Mouse (Mus musculus) midbrain, embryonic 15.5 days (tissue): ENCODE measurements around the gene Mfsd2a. TPM values are rescaled to one million over a fixed set of nuclear protein-coding genes. Genes with fewer than 3 reads are reported as not detected.
"Not testable (repeated sequence)": the region's sequence is repeated elsewhere in the genome, so short reads cannot be mapped to it uniquely, and the experiment has no call there.

ENCODE experiments used
- ATAC-seq: fragments of 200-750 bp; cut with Nextera tagmentation; replicated peaks from 2 replicates; pipeline ENCODE4 v1.8.0; 2017; ENCODE audit warnings: moderate TSS enrichment
- H3K27ac ChIP-seq: fragments of 300-500 bp; sonication (generic); 2 replicates; pipeline ENCODE4 v1.5.1; 2015; ENCODE audit warnings: mild to moderate bottlenecking, inconsistent platforms
- H3K27me3 ChIP-seq: fragments of 300-500 bp; sonication (generic); replicated peaks from 2 replicates; pipeline ENCODE4 v1.6.1; 2015; ENCODE audit warnings: inconsistent platforms
- H3K36me3 ChIP-seq: fragments of 300-500 bp; sonication (generic); replicated peaks from 2 replicates; pipeline ENCODE4 v1.6.1; 2015; ENCODE audit warnings: inconsistent platforms
- H3K4me1 ChIP-seq: fragments of 300-500 bp; sonication (generic); 2 replicates; pipeline ENCODE4 v1.6.1; 2015; ENCODE audit warnings: inconsistent platforms
- H3K4me2 ChIP-seq: fragments of 300-500 bp; sonication (generic); 2 replicates; pipeline ENCODE4 v1.6.1; 2015; ENCODE audit warnings: inconsistent platforms, mild to moderate bottlenecking, moderate library complexity
- H3K4me3 ChIP-seq: fragments of 300-500 bp; sonication (generic); 2 replicates; pipeline ENCODE4 v1.5.1; 2015; ENCODE audit warnings: mild to moderate bottlenecking, inconsistent platforms
- H3K9ac ChIP-seq: fragments of 300-500 bp; sonication (generic); 2 replicates; pipeline ENCODE4 v1.6.1; 2015; ENCODE audit warnings: mild to moderate bottlenecking, inconsistent platforms
- H3K9me3 ChIP-seq: fragments of 300-500 bp; sonication (generic); 2 replicates; pipeline ENCODE4 v1.6.1; 2016; ENCODE audit warnings: inconsistent platforms
- WGBS: fragments of 180-500 bp; shearing (Covaris S2); methylation state at CpG from one replicate; pipeline ENCODE4 v1.1.7; 2015; ENCODE audit warnings: mixed read lengths; 5-methylcytosine and 5-hydroxymethylcytosine counted together
- polyA plus RNA-seq: library from polyadenylated mRNA; unstranded; fragments of >200 nt; fragmentation: Nextera tagmentation; extraction: Ambion mirVana; gene quantifications from 2 replicates; pipeline ENCODE4 v1.2.1, GENCODE M21; 2015

Mfsd2a gene
- polyA plus RNA-seq, 1 experiment from 2014 or later, result 36.0 TPM

GRCm38 (mm10) chr4:122991177-122991576 lies 30.2 kb upstream of the Mfsd2a start:
- ATAC-seq, result no peak
- WGBS, result 76% methylated on average over 1 of the region's 1 CpGs
- H3K36me3 ChIP-seq, result no peaks in the 10 kb centered on the region

GRCm38 (mm10) chr4:122988004-122988403 lies 27.0 kb upstream of the Mfsd2a start:
- 64% methylated on average over 3 of the region's 3 CpGs for WGBS
- H3K4me2 ChIP-seq, H3K9ac ChIP-seq, H3K27ac ChIP-seq, H3K27me3 ChIP-seq, ATAC-seq, H3K4me1 ChIP-seq, H3K9me3 ChIP-seq, H3K4me3 ChIP-seq, H3K36me3 ChIP-seq: not testable (repeated sequence)

More at GRCm38 (mm10) chr4:122991177-122991576, 30.2 kb upstream of the Mfsd2a start:
- H3K27me3 ChIP-seq, result no peaks in the 10 kb centered on the region
- H3K9me3 ChIP-seq, result no peaks in the 10 kb centered on the region
- H3K9ac ChIP-seq, result no peak overlapping the region
- H3K27ac ChIP-seq, result no peak overlapping the region
- no peak overlapping the region for H3K4me3 ChIP-seq
- H3K4me2 ChIP-seq, result no peak overlapping the region
- H3K4me1 ChIP-seq, result peaks cover 5% of the 10 kb centered on the region; the same call in 1 of the 2 replicates

- no peak overlapping the region for H3K9ac ChIP-seq
- H3K27ac ChIP-seq, result no peak overlapping the region
- H3K9me3 ChIP-seq, result no peaks in the 10 kb centered on the region
- H3K27me3 ChIP-seq, result peaks cover 7% of the 10 kb centered on the region
- ATAC-seq, result no peak
- H3K4me2 ChIP-seq, result no peak overlapping the region
- H3K4me3 ChIP-seq, result no peak overlapping the region
- no peaks in the 10 kb centered on the region for H3K36me3 ChIP-seq
- 82% methylated on average over 4 of the region's 4 CpGs for WGBS
- peaks cover 8% of the 10 kb centered on the region for H3K4me1 ChIP-seq
Measured at GRCm38 (mm10) chr4:122987421-122987820, 26.4 kb upstream of the Mfsd2a start.

- peaks cover 8% of the 10 kb centered on the region for H3K4me1 ChIP-seq
- ATAC-seq, result peak; percentile 93
- H3K27me3 ChIP-seq, result peaks cover 14% of the 10 kb centered on the region
- 40% methylated on average over 8 of the region's 8 CpGs for WGBS
- H3K4me2 ChIP-seq, result no peak overlapping the region
- H3K27ac ChIP-seq, result no peak overlapping the region
- no peak overlapping the region for H3K9ac ChIP-seq
- no peaks in the 10 kb centered on the region for H3K9me3 ChIP-seq
- H3K36me3 ChIP-seq, result no peaks in the 10 kb centered on the region
- no peak overlapping the region for H3K4me3 ChIP-seq
Measured at GRCm38 (mm10) chr4:122985110-122985509, 24.1 kb upstream of the Mfsd2a start.

GRCm38 (mm10) chr4:122983486-122984261 lies 22.7 kb upstream of the Mfsd2a start:
- no peak; the same call in 1 of the 2 replicates for ATAC-seq
- Histone ChIP-seq H3K4me3 (0 out of 2 replicates have a peak overlapping the region, but pooled peaks have one; percentile 2), H3K9ac (no peak overlapping the region)

GRCm38 (mm10) chr4:122982537-122982936 lies 21.5 kb upstream of the Mfsd2a start:
- Histone ChIP-seq H3K4me3 (no peak overlapping the region), H3K27me3 (peaks cover 14% of the 10 kb centered on the region), H3K4me2 (no peak overlapping the region; the same call in 1 of the 2 replicates), H3K9ac (no peak overlapping the region), H3K9me3 (no peaks in the 10 kb centered on the region), H3K4me1 (peaks cover 8% of the 10 kb centered on the region), H3K27ac (no peak overlapping the region), H3K36me3 (no peaks in the 10 kb centered on the region)
- 79% methylated on average over 3 of the region's 3 CpGs for whole genome bisulfite sequencing
- ATAC-seq, result no peak

More at GRCm38 (mm10) chr4:122983486-122984261, 22.7 kb upstream of the Mfsd2a start:
- H3K4me2 ChIP-seq, result peak overlapping the region; percentile 37
- H3K27ac ChIP-seq, result no peak overlapping the region
- WGBS, result 25% methylated on average over 17 of the region's 17 CpGs
- H3K4me1 ChIP-seq, result peaks cover 8% of the 10 kb centered on the region
- H3K36me3 ChIP-seq, result no peaks in the 10 kb centered on the region
- no peaks in the 10 kb centered on the region for H3K9me3 ChIP-seq
- H3K27me3 ChIP-seq, result peaks cover 14% of the 10 kb centered on the region

GRCm38 (mm10) chr4:122981930-122982329 lies 20.9 kb upstream of the Mfsd2a start:
- no peak for ATAC-seq
- Histone ChIP-seq H3K9me3 (no peaks in the 10 kb centered on the region), H3K27me3 (peaks cover 14% of the 10 kb centered on the region), H3K4me1 (peaks cover 8% of the 10 kb centered on the region), H3K36me3 (no peaks in the 10 kb centered on the region), H3K27ac (no peak overlapping the region), H3K9ac (no peak overlapping the region), H3K4me2 (no peak overlapping the region), H3K4me3 (no peak overlapping the region)
- WGBS, result 44% methylated on average over 3 of the region's 3 CpGs

GRCm38 (mm10) chr4:122981238-122981637 lies 20.2 kb upstream of the Mfsd2a start:
- Histone ChIP-seq H3K4me3 (no peak overlapping the region), H3K36me3 (no peaks in the 10 kb centered on the region), H3K4me1 (peaks cover 8% of the 10 kb centered on the region), H3K9me3 (no peaks in the 10 kb centered on the region), H3K27ac (no peak overlapping the region), H3K27me3 (peaks cover 14% of the 10 kb centered on the region), H3K9ac (no peak overlapping the region), H3K4me2 (no peak overlapping the region)
- ATAC-seq, result no peak
- 93% methylated on average over 7 of the region's 7 CpGs for WGBS

- Histone ChIP-seq H3K27me3 (peaks cover 14% of the 10 kb centered on the region), H3K4me2 (no peak overlapping the region), H3K9me3 (no peaks in the 10 kb centered on the region), H3K27ac (no peak overlapping the region), H3K4me3 (no peak overlapping the region), H3K9ac (no peak overlapping the region), H3K36me3 (no peaks in the 10 kb centered on the region), H3K4me1 (peaks cover 8% of the 10 kb centered on the region)
- WGBS, result 89% methylated on average over 2 of the region's 2 CpGs
- ATAC-seq, result no peak
Measured at GRCm38 (mm10) chr4:122980684-122981083, 19.7 kb upstream of the Mfsd2a start.

- Histone ChIP-seq H3K4me1 (peaks cover 8% of the 10 kb centered on the region), H3K9ac (no peak overlapping the region), H3K4me2 (no peak overlapping the region), H3K27me3 (peaks cover 14% of the 10 kb centered on the region), H3K27ac (no peak overlapping the region), H3K9me3 (no peaks in the 10 kb centered on the region), H3K4me3 (no peak overlapping the region), H3K36me3 (no peaks in the 10 kb centered on the region)
- no peak for ATAC-seq
- WGBS, result 86% methylated on average over 3 of the region's 3 CpGs
Measured at GRCm38 (mm10) chr4:122979826-122980225, 18.8 kb upstream of the Mfsd2a start.

GRCm38 (mm10) chr4:122978850-122979249 lies 17.9 kb upstream of the Mfsd2a start:
- H3K36me3 ChIP-seq, result no peaks in the 10 kb centered on the region
- H3K4me1 ChIP-seq, result peaks cover 8% of the 10 kb centered on the region
- H3K9me3 ChIP-seq, result no peaks in the 10 kb centered on the region
- H3K27ac ChIP-seq, result no peak overlapping the region
- no peak overlapping the region for H3K4me3 ChIP-seq
- H3K9ac ChIP-seq, result no peak overlapping the region
- H3K4me2 ChIP-seq, result no peak overlapping the region
- H3K27me3 ChIP-seq, result peaks cover 14% of the 10 kb centered on the region
- 83% methylated on average over 2 of the region's 2 CpGs for WGBS
- no peak for ATAC-seq

GRCm38 (mm10) chr4:122976885-122977284 lies 15.9 kb upstream of the Mfsd2a start:
- 83% methylated on average over 4 of the region's 4 CpGs for WGBS
- H3K9me3 ChIP-seq, result no peaks in the 10 kb centered on the region
- no peak for ATAC-seq

More at GRCm38 (mm10) chr4:122976885-122977284, 15.9 kb upstream of the Mfsd2a start:
- no peaks in the 10 kb centered on the region for H3K36me3 ChIP-seq
- no peak overlapping the region for H3K4me2 ChIP-seq
- no peak overlapping the region for H3K27ac ChIP-seq
- H3K27me3 ChIP-seq, result 0 out of 2 replicates have a peak, but pooled peaks cover 2% of the 10 kb centered on the region
- H3K9ac ChIP-seq, result no peak overlapping the region
- no peaks in the 10 kb centered on the region for H3K4me1 ChIP-seq
- no peak overlapping the region for H3K4me3 ChIP-seq
